Mouse (Mus musculus): ENCODE results near the gene Emilin3.

Gene Emilin3

DNA sequence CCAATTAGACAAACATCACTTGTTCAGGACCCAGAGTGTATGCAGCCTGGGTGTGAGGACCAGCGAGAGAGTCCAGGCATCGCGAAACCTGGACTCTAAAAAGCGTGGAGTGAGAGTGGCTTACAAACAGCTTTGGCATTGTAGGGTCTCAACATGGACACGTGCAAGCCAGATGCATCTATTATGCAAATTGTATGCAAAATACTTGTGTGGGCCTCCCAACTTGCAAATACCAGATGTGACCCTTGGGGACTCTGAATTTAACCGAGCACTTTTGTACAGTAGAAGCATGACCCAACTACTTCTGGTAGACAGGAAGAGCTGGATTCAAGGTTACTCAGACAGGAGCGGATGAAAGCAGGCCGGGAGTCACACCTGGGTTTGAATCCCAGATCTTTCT lies 4.6 kb upstream of the Emilin3 start:
- DNase-seq (ENCODE audit: low spot score), result no peak

DNA sequence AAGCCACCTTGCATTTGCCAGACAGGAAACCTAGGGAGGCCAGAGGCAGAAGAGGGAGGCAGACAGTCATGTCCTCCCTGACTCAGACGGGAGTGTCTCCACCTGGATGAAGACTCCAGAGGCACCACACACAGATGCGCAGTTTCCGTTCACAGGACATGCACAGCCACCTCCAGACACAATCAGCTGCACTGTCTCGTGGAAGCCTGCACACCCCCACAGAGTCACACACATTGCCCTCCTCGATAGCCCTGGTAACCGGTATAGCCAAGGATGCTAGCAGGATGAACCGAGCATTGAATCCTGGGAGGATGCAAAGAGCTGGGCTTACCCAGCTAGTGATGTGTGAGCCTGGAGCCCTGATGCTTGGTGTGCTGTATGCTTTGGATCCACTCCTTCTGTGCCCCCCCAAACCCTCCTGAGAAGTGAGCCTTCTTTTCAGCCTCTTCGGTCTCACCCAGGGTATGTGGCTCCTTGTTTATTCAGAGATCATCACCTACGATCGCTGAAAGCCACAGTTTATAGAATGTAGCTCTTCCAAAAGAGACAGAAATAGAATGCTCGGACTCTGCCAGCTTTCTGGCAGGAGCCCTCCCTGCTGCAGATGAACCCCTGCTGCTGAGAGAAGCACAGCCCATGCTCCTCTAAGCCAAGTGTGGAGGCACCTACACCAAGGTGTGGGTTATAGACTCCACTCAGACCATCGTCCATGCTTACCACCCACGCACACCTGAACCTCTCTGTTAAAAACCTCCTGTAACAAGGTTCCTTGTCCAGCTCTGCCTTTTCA lies 3.9 kb upstream of the Emilin3 start:
- no peak for DNase-seq (ENCODE audit: low spot score)

DNA sequence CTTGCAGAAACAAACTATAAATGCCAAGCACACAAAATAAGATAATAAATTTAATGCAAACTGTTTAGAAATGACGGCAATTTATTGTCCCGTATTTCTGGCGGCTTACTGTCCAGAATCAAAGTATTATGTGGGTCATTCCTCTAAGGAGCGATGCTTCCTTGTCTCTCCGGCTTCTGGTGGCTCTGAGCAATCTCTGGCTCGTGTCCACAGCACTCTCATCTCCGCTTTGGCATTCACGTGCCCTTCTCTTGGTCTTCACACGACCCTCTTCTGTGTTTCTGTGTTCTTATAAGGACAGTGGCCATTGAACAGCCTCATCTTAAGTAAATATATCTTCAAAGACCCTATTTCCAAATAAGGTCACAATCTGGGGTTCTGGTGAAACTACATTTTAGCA lies 2.5 kb upstream of the Emilin3 start:
- DNase-seq (ENCODE audit: low spot score), result no peak

DNA sequence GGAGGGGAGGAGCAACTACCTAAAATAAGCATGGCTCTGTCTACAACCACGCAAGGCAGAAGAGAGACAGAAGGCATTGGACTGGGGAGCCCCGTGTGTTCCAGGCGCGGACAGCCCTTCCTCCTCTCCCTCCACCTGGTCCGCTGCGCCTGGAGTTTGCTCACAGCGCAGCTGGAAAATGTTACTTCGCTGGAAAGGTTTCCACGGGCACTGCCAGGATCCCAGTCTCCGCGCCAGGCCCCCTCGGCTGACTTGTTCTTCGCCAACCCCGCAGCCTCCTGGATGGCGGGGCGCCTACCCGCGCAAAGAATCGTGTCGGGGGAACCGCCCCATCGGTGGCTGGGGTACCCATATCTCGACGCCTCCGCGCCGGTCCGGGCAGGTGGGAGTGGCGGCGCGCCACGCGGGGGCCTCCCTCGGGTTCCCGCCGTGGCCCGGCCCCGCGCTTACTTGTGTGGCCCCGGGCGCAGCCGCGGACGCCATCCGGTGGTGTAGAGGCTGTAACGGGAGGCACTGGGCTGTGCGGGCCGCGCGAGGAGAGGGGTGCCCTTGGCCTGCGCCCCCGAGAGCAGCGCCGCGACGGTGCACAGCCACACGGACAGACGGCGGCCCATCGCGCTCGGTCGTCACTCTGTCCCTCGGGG lies 448 bp downstream of the Emilin3 start:
- DNase-seq (ENCODE audit: low spot score), result peak; percentile 25

DNA sequence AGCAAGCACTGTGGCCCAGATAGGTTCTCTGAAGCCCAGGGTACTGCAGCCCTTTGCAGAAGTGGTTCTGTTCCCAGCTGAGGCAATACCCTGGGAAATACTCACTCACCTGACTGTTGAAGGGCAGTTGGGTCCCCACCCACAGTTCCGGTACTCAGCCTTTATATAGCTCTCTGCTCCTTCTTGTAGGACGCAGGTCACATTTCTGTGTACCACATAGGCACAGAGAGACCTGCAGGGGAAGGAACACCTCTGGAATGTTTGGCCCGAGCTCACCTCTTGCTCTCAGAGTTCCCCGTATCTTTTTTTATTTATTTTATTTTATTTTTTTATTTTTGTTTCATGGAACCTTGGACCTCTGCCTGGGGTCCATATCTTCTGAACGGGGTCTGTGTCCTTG lies 1.5 kb downstream of the Emilin3 start:
- no peak for DNase-seq (ENCODE audit: low spot score)

DNA sequence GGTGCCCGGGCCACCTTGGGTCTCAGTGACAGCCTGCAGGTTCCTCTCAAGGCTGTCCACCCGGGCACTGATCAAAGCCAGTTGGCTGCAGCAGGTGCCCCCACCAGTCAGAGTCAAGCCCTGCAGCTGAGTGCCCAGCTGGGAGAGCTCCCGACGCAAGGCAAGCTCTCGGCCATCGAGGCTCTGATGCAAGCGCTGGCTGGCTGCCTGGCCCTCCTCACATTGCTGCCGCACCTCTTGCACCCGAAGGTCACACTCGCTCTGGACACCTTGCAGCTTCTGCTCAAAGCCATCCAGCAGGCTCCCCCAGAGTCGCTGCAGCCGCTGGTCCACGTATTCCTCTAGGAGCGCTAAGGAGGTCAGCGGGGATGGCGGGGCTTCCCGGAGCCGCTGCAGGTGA lies 3.5 kb downstream of the Emilin3 start:
- DNase-seq (ENCODE audit: low spot score), result no peak

DNA sequence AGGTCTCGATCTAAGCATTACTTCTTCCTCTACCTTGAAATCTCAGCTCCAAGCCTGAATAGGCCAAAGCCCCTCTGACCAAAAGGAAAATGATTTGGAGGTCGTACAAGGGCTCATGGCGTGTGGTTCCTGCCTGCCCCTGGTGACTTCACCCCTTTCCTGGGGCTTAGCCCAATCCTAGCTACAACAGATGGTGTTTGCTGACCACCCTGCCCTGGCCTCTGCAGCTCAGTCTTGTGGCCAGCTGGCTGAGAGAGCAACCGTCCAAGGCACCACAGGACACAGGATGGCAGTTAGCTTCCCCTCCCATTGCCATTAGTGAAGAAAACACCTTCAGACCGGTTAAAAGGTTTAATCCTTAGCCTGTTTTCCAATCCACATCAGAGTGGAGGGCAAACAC lies 6.0 kb downstream of the Emilin3 start:
- DNase-seq (ENCODE audit: low spot score), result no peak

DNA sequence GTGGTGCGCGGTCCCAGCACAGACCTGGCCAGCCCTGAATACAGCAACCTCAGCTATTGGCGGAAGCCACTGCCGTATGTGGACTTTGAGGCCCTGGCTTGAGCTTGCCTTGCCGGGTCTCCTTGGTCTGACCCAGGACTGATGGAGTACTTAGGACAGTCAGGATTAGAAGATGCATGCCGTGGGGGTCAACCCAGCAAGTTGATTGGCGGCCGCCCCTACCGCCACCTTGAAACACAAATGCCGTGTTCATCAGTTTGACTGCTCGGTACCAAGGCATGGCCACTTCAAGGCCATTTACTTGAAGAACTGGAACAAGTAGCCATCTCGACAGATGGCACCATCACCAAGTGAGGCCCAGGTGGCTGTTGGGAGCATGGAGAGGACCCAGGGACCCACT lies 6.8 kb downstream of the Emilin3 start:
- DNase-seq (ENCODE audit: low spot score), result no peak

DNA sequence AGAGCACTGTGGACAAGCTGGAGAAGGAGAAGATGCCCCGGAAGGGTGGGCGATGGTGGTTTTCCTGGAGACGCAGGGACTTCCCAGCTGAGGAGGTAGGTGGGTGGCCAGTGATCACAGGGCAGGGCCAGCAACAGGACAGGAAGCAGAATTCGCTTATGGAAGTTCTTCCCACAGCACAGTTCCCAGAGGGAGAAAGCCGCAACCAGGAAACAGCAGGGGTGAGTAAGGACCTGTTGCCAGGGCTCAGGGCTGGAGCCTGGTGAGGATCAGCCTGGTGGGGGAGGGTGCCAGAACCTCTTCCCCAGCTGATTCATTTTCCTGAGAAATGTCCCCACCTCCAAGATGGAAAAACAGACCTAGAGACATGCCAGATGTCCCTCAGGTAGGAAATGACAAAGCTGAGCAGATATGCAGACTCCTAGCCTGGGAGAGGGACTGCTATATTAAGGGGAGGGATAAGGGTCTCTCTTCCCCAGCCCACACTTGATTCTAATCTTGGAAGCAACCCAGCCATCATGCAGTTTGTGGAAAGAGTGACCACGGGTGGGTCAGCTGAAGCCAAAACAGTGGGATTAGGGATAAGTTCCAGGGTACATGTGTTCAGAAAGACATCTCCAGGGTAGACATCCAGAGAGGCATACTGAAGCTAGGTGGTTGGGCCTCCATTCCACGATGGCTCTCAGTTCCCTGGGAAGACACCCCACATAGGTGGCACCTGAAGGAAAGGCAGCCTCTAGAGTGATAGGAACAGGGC lies 10.3 kb downstream of the Emilin3 start:
- no peak for DNase-seq (ENCODE audit: low spot score)

DNA sequence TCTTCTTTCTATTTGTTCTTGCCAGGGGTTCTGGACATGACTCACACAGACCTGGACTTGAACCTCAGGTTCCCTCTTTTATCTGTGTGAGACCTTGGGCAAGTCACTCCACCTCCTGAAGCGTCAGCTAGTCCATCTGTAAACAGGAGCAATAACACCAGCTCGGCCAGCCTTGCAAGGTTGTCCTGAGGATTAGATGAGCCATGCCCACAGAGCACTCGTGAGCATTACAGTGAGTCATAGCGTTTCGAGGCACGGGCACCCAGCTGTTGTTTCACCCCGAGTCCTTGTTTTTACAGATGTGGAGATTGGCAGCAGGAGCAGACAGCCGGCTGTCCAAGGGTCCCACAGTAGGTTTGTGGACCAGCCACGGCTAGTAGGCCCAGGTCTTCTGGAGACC lies 20.4 kb downstream of the Emilin3 start:
- DNase-seq (ENCODE audit: low spot score), result no peak

DNA sequence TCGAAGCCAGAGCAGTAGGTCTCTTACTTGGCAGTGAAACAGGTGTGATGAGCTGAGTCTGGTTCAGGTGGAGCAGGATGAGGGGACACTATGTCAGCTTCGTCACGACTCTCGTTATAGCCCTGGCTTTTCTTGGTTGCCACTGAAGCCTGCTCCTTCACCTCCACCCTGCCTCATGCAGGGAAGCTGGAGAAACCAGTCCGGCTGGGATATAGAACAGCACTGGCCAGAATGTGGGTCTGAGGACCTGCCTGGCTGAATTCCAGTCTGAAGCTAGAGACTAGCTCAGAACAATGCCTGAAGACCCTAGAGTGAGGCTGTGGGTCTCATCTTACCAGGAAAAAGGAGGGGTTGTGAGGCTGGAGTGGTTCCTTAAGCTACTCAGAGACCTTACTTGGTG lies 21.1 kb downstream of the Emilin3 start:
- DNase-seq (ENCODE audit: low spot score), result no peak

DNA sequence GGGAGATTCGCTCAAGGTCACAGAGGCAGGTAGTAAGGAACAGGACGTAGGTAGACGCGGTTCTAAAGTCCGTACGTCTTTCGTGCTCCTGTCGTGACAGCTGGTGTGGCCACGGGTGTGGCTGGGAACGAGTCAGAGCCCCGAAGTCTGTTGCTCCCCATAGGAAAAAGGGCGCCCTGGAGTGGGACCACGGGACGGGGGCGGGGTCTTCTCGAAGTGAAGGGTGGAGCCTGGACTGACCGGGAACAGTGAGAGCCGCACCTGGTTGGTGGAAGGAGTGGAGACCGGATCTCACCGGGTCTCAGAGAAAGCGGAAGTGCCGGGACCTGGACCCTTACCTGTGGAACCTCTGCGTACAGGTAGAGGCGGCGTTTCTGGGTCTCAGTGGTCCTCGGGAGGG lies 24.3 kb downstream of the Emilin3 start:
- peak; percentile 53 for DNase-seq (ENCODE audit: low spot score)

DNA sequence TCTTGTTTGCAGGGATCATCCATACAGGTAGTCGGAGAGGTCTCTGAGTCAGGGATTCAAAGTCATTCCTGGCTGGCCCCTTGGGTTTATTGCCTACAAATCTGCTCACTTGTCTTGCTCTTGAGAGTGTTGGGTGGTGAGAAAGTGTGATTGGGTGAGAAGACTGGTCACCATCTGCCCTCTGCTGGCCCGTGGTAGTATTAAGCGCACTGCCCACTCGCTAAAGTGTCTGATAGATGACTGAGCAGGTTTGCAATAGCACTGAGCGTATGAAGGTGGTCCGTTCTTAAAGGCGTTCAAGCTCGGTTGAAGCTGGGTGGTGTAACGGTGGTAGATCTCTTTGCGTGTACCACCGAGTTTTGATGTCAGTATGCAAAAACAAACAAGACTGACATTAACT lies 24.8 kb downstream of the Emilin3 start:
- DNase-seq (ENCODE audit: low spot score), result peak; percentile 79

DNA sequence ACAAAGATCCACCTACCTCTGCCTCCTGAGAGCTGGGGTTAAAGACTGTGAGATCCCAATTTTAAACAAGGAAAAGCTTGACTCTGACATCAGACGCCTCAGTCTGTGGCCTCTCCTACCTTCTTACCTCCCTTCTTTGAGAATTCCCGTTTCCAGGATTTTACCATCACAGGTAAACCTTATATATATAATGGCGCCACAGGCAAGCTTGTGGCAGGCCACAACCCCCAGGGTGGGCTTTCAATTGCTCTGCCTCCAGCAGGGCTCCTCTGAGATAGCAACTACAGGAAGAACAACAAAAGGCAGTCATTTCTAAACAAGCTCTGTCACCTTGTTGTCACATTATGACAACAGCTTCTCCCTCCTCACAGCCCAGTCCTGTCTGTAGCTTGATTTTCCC lies 25.9 kb downstream of the Emilin3 start:
- DNase-seq (ENCODE audit: low spot score), result no peak

DNA sequence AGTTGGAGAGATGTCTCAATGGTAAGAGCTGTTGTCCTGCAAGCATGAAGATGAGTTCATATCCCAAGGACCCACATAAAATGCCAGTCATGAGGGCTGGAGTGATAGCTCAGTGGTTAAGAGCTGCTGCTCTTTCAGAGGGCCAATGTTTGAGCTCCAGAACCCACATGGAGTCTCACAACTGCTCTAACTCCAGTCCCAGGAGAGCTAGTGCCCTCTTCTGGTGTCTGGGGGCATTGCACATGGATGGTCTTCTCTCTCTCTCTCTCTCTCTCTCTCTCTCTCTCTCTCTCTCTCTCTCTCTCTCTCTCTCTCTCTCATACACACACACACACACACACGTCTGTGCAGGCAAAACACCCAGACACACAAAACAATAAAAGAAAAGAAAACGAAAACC lies 27.3 kb downstream of the Emilin3 start:
- peak; percentile 45 for DNase-seq (ENCODE audit: low spot score)

DNA sequence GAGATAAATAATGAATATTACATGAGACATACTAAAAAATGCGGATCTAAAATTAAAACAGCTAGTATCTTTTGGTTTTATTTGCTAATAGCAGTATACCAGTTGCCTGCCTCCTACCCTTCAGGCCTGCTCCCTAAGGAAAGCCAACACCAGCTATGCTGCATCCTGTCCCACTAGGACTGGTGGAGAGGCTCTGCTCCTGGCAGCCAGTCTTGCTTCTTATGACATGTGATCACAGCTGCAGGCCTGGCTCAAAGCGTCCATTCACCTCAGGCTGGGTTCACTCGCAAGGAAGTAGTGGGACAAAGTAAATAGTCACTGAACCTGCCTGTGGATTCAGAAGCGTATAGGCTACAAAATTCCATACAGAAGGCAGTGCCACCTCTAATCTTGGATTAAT lies 28.2 kb downstream of the Emilin3 start:
- no peak for DNase-seq (ENCODE audit: low spot score)

DNA sequence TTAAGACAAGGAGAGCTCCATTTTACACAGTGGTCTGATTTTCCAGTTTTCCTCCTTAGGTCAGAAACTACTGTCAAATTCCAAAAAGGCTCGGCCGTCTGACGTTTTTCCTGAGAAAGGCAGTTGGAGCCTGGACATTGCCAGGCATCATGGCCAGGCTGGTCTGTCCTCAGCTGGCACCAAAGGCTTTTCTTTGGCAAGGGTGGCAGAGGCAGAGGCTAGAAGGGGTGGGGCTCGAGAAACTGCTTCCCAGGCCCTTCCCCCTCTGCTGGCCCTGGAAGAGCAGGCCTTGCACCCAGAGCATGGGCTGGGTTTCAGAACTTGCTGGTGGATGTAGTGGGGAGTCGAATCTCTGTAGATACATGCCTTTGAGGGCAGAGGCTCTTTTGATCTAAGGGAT lies 29.7 kb downstream of the Emilin3 start:
- no peak for DNase-seq (ENCODE audit: low spot score)

DNA sequence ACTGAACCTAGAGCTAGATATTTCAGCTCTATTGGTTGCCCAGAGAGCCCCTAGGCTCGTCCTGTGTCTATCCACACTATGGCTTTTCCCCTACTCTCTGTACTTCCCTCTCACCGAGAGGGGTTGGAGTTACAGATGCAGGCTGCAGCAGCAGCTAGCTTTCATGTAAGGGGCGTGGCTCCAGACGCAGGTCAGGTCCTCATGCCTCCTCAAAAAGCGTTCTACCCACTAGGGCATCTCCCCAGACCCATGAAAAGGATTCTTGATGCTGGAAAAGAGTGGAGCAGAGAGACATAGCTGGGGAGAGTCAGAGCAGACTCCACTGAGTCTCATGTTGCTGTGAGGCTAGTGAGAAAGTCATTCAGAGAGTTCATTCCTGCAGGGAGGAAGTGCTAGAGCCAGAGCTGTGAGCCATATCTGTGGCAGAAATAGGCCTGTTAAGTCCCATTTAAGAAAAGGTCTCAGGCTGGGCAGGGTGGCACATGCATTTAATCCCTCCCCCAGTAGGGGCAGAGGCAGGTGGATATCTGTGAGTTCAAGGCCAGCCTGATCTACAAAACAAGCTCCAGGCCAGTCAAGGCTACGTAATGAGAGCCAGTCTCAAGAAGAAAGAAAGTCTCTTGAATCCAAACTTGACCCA lies 30.5 kb downstream of the Emilin3 start:
- DNase-seq (ENCODE audit: low spot score), result peak; percentile 36

DNA sequence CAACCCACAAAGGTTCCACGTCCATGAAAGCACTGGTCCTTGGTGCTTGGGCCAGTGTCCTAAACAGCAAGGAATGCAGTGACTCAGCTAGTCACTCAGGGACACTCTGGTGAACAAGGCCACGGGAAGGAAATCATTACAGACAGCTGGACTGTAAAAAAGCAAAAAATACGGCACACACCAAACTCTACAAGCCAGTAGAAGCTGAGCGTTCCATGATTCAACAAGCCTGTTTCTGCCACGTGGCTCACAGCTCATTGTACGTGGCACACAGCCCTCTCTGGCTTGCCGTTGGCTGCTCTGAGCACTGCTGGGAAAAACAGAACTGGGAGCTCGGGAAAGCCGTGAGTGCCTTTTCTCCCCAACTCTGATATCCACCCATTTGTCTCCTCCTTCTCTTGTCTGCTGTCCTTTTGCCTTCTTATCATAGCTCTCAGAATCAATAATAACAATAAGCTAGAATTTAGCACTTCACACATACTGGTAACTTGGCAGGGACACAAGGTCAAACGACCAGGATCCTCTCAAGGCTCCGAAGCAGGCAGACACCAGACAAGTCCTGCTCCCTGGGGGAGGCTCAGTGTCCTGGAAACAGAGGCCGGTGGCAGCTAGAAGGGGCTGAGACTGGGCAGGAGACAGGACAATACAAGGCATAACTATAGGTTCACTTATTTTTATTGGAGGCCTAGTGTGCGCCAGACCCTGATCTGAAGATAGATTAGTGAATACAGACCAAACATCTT lies 31.5 kb downstream of the Emilin3 start, which contains the start of gene Lpin3:
TSS of gene Lpin3 (plus strand) at position 218 of the 743 bp plus-strand sequence.
- peak; percentile 65 for DNase-seq (ENCODE audit: low spot score)

DNA sequence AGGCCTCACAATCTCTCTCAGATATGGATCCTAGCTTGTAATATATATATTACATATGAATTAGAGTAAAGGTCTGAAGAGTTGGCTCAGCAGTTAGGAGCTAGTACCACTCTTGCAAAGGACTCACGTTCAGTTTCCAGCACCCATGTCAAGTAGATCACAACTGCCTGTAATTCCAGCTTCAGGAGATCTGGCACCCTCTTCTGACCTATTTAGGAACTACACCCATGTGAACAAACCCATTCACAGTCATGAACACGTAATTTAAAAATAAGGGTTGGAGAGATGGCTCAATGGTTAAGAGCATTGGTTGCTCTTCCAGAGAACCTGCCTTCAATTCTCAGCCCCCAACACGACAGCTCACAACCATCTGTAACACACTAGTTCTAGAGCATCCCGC lies 36.0 kb downstream of the Emilin3 start:
- no peak for DNase-seq (ENCODE audit: low spot score)

DNA sequence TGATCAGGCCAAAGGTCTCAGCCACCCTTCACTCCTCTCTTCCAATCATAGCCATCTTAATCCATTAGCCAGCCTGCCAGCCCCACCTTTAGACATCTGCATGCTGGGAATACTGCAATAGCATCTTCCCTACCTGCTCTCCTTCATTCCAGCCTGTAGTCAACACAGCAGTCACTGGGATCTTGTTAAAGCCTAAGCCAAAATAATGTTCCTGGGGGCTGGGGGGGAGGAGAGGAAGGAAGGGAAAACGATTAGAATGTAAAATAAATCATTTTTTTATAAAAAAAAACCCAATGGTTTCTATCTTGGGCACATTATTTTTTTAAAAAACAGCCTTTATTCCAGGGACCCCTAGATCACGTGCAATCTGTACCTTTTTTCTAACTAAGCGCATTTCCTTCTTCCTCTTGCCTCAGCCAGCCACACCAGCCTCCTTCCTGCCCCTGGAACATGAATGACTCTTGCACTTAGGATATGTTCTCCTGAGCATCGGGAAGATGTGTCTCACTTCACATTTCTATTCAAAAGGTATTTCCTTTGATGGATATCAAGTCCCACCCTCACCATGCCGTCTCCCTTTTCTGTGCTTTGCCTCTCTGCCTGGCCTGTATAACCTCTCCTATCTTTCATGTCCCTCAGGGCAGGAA lies 37.8 kb downstream of the Emilin3 start:
- DNase-seq (ENCODE audit: low spot score), result no peak

All from ovary, postnatal 36 days (tissue).